Mouse (Mus musculus) lung, adult 2 months (tissue): ENCODE results near the gene Zmat3. TPM values are rescaled to one million over a fixed set of nuclear protein-coding genes. Genes with fewer than 3 reads are reported as not detected.

ENCODE experiments used
- DNase-seq: peaks from one replicate; pipeline ENCODE4 v3.0.0; 2022
- H3K4me1 ChIP-seq: fragments of 200-500 bp; 2 replicates; pipeline ENCODE4 v1.6.1; 2011; ENCODE audit warnings: low read length; ENCODE audit not compliant: control insufficient read depth, insufficient read depth
- H3K4me3 ChIP-seq: fragments of 200-500 bp; replicated peaks from 2 replicates; pipeline ENCODE3; 2011; ENCODE audit warnings: low read depth, mild to moderate bottlenecking, control low read depth, low read length; ENCODE audit errors: extremely low read depth
- CTCF ChIP-seq: fragments of 200-500 bp; IDR thresholded peaks from 2 replicates; pipeline ENCODE4 v1.5.1; 2011; ENCODE audit warnings: mild to moderate bottlenecking, low read length, control low read depth; ENCODE audit not compliant: insufficient read depth
- POLR2A ChIP-seq: fragments of 200-500 bp; IDR thresholded peaks from 2 replicates; pipeline ENCODE4 v1.6.1; 2011; ENCODE audit warnings: low read depth, mild to moderate bottlenecking, control low read depth, low read length, borderline replicate concordance; ENCODE audit errors: extremely low read depth
- WGBS: fragments of 180-500 bp; shearing (Covaris S2); methylation state at CpG from one replicate; pipeline ENCODE4 v1.1.7; 2018; 5-methylcytosine and 5-hydroxymethylcytosine counted together
- polyA plus RNA-seq: library from polyadenylated mRNA; depleted of rRNA; stranded (reverse); fragments of >200 nt; gene quantifications from 2 replicates; pipeline ENCODE4 v1.2.3, GENCODE M21; 2012

Zmat3 gene
- polyA plus RNA-seq, 1 experiment: 10.8 TPM

- no peaks in the 10 kb centered on the region for H3K4me1 ChIP-seq
- no peak overlapping the region for H3K4me3 ChIP-seq
- no peak for TF ChIP-seq CTCF
- no peak for TF ChIP-seq POLR2A
- WGBS: 75% methylated on average over 11 of the region's 11 CpGs
- no peak for DNase-seq
These were observed 20.6 kb downstream of the Zmat3 start for GRCm38 (mm10) chr3:32345249-32345648.

DNA sequence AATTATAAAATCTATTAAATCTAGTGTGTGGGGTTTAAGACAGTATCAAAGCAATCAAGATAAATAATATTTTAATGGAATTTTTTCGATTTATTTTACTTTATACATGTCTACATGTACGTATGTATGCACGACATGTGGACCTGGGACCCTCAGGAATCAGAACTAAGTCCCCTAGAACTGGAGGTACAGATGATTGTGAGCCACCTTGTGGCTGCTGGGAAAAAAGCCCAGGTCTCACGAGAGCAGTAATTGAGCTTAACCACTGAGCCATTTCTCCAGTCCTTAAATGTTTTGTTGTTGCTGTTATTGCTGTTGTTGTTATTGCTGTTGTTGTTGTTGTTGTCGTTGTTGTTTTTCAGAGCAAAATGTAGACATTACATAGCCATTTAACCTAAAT, 21.0 kb downstream of the Zmat3 start:
- WGBS: 75% methylated on average over 5 of the region's 5 CpGs
- no peak overlapping the region for H3K4me3 ChIP-seq
- no peaks in the 10 kb centered on the region for H3K4me1 ChIP-seq
- no peak for DNase-seq
- TF ChIP-seq CTCF (no peak), POLR2A (no peak)

DNA sequence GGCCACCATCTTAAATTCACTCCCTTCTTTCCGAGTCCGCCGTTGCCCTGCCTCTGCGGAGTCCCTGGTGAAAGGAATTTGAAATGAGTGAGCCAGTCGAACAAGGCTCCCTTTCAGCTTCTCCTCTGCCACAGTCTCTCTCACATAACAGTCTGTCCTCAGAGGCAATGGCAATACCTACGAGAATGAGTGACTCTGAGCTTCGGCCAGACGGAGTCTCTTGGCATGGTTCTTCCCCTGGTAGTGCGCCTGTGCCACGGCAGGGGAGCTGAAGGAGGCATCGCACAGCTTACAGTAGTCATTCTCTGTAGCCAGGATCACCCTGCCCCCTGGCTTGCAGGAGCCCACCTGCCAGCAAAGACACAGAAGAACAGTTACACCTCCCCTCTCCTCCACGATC, 22.4 kb downstream of the Zmat3 start:
- no peak for TF ChIP-seq CTCF
- no peak for TF ChIP-seq POLR2A
- 92% methylated on average over 12 of the region's 12 CpGs for WGBS
- H3K4me3 ChIP-seq: no peak overlapping the region
- DNase-seq: no peak
- no peaks in the 10 kb centered on the region for H3K4me1 ChIP-seq

DNA sequence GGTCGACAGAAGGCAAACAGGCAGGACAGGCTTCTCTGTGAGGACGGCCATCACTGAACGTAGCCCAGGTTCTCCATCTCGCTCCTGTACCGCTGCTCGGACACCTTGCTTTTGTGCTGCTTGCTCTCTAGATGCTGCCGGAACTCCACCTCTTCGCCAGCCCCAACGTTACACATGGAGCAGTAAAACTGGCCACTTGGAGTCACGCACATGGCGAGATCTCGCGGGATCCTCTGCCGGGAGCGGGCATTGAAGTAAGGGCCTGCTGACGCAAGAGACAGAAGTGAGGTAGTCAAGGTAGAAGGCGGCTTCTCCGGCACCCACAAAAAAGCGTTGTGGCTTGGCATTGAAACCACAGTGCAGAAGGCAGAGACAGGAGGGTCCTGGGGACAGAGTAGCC, 24.4 kb downstream of the Zmat3 start:
- 94% methylated on average over 19 of the region's 19 CpGs for WGBS
- Histone ChIP-seq H3K4me3 (no peak overlapping the region), H3K4me1 (no peaks in the 10 kb centered on the region)
- DNase-seq: no peak
- TF ChIP-seq CTCF (no peak), POLR2A (no peak)

- 86% methylated on average over 7 of the region's 7 CpGs for WGBS
- TF ChIP-seq POLR2A (no peak), CTCF (no peak)
- no peak for DNase-seq
- Histone ChIP-seq H3K4me1 (peaks cover 2% of the 10 kb centered on the region), H3K4me3 (no peak overlapping the region)
These were observed 27.6 kb downstream of the Zmat3 start for GRCm38 (mm10) chr3:32338231-32338630.

DNA sequence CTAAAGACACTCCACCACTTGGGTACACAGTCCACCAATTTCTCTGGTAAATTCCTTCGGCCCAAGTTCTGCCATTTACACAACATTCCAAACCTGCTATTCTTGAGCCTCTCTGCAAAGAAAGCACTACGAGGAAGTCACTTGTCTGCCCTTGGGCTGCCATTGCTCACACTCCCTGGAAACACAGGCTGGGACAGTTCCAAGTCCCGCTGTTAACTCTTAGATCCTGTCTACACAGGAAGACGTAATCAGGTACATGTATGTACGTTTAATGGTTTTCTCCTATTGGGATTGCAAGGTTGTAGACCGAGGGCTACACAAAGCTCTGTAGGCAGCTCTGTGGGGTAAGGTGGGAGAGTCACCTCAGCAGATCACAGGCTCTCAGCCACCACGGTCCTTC, 28.0 kb downstream of the Zmat3 start:
- Histone ChIP-seq H3K4me1 (peaks cover 2% of the 10 kb centered on the region), H3K4me3 (no peak overlapping the region)
- no peak for TF ChIP-seq CTCF
- TF ChIP-seq POLR2A: no peak
- DNase-seq: no peak
- WGBS: 69% methylated on average over 7 of the region's 7 CpGs

- Histone ChIP-seq H3K4me1 (peaks cover 2% of the 10 kb centered on the region), H3K4me3 (peak overlapping the region; percentile 28)
- peak; percentile 42 for DNase-seq
- no peak for TF ChIP-seq CTCF
- no peak for TF ChIP-seq POLR2A
- 54% methylated on average over 11 of the region's 11 CpGs for WGBS
These were observed 30.9 kb downstream of the Zmat3 start for GRCm38 (mm10) chr3:32334901-32335300.

DNA sequence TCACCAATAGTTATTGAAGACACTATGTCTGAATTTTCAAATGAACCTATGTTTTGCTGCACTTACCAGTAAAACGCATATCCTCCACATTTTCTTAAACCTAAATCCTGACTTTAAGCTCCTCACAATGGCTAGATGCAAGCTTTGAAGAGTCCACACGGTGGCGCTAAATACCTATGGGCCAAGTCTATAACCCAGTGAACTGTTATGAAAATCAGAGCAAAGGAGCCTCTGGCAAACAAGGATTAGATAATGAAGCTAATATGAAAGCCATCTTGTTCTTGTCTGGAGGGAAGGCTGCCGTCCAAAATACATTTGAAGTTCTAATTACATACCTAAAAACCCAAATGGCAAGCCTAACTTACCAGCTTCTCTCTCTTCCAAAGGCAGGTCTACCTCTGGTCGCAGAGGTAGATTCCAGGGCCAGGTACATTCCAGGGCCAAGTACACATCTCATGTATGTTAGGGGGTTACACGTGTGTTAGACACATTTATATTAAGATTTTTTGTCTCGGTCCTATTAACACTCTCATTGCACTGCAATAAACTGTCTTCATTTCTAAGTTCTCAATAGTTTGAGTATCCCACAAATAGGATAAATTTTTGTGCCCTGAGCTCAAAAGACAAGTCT, 32.2 kb downstream of the Zmat3 start:
- WGBS: 32% methylated on average over 7 of the region's 7 CpGs
- peak; percentile 66 for DNase-seq
- TF ChIP-seq POLR2A: no peak
- TF ChIP-seq CTCF: peak; percentile 39; the same call in 1 of the 2 replicates

DNA sequence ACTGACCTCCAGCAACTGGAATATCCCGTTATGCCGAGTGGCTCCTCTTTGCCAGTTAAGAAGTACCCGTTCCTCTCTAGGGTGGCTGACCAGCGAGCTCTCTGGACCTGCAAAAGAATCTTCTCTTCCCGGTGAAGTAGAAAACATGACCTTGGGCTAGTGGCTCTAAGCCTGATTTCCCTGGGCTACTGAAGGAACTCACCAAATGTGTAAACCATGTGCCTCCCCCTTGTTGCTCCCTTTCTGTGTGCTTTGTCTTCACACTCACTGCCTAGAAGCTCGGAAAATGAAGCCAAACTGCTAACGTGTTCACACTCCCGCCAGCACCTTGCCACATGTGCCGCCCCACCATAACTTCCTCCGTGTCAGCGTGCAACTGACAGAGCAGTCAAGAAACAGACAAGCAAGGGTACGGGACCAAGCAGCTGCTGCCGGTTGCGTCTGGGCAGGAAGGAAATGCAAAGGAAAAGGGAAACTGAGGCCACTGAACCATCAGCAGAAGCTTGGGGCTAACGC, 47.9 kb downstream of the Zmat3 start:
- no peak for DNase-seq
- TF ChIP-seq CTCF (no peak), POLR2A (no peak)
- Histone ChIP-seq H3K4me1 (no peaks in the 10 kb centered on the region), H3K4me3 (no peak overlapping the region)
- 45% methylated on average over 15 of the region's 15 CpGs for WGBS

More for the DNA sequence above, 32.2 kb downstream of the Zmat3 start:
- Histone ChIP-seq H3K4me1 (peaks cover 2% of the 10 kb centered on the region), H3K4me3 (no peak overlapping the region)
